Mouse (Mus musculus): ENCODE results near the gene Astn2. TPM values are rescaled to one million over a fixed set of nuclear protein-coding genes. Genes with fewer than 3 reads are reported as not detected.

The Astn2 gene
- polyA plus RNA-seq, 1 experiment from 2014 or later, result 0.12 TPM

GRCm38 (mm10) chr4:65874236-65874781, 530.1 kb downstream of the Astn2 start:
- Histone ChIP-seq H3K4me2 (no peak overlapping the region), H3K27me3 (replicated peaks) (no peaks in the 10 kb centered on the region), H3K9ac (no peak overlapping the region), H3K4me3 (no peak overlapping the region), H3K4me1 (no peaks in the 10 kb centered on the region), H3K9me3 (replicated peaks) (no peaks in the 10 kb centered on the region), H3K36me3 (no peaks in the 10 kb centered on the region), H3K27ac (no peak overlapping the region)
- WGBS (ENCODE audit: insufficient replicate concordance), result 49% methylated on average over 2 of the region's 2 CpGs
- ATAC-seq, result no peak

GRCm38 (mm10) chr4:65864551-65864950, 539.9 kb downstream of the Astn2 start:
- no peak overlapping the region for H3K4me2 ChIP-seq
- no peak for ATAC-seq
- H3K36me3 ChIP-seq, result no peaks in the 10 kb centered on the region
- H3K27ac ChIP-seq, result no peak overlapping the region
- no peaks in the 10 kb centered on the region for H3K9me3 ChIP-seq (replicated peaks)
- no peak overlapping the region for H3K4me3 ChIP-seq
- no peaks in the 10 kb centered on the region for H3K27me3 ChIP-seq (replicated peaks)
- H3K4me1 ChIP-seq, result no peaks in the 10 kb centered on the region
- no peak overlapping the region for H3K9ac ChIP-seq

- 58% methylated on average over 2 of the region's 2 CpGs for WGBS (ENCODE audit: insufficient replicate concordance)
- H3K4me2 ChIP-seq, result no peak overlapping the region
- no peaks in the 10 kb centered on the region for H3K27me3 ChIP-seq (replicated peaks)
- no peaks in the 10 kb centered on the region for H3K9me3 ChIP-seq (replicated peaks)
- no peaks in the 10 kb centered on the region for H3K36me3 ChIP-seq
- H3K9ac ChIP-seq, result no peak overlapping the region
- H3K4me1 ChIP-seq, result no peaks in the 10 kb centered on the region
- H3K27ac ChIP-seq, result no peak overlapping the region
- ATAC-seq, result no peak
- H3K4me3 ChIP-seq, result no peak overlapping the region
Observed at GRCm38 (mm10) chr4:65843191-65843590, 561.2 kb downstream of the Astn2 start.

- Histone ChIP-seq H3K27ac (no peak overlapping the region), H3K9ac (no peak overlapping the region), H3K36me3 (no peaks in the 10 kb centered on the region), H3K4me2 (no peak overlapping the region), H3K4me1 (no peaks in the 10 kb centered on the region), H3K27me3 (replicated peaks) (no peaks in the 10 kb centered on the region), H3K9me3 (replicated peaks) (no peaks in the 10 kb centered on the region), H3K4me3 (no peak overlapping the region)
- ATAC-seq, result no peak
- 74% methylated on average over 9 of the region's 9 CpGs for WGBS (ENCODE audit: insufficient replicate concordance)
Observed at GRCm38 (mm10) chr4:65839550-65840000, 564.8 kb downstream of the Astn2 start.

GRCm38 (mm10) chr4:65838781-65839180, 565.6 kb downstream of the Astn2 start:
- Histone ChIP-seq H3K27ac (no peak overlapping the region), H3K4me2 (no peak overlapping the region), H3K4me3 (no peak overlapping the region), H3K9me3 (replicated peaks) (no peaks in the 10 kb centered on the region), H3K4me1 (no peaks in the 10 kb centered on the region), H3K9ac (no peak overlapping the region), H3K27me3 (replicated peaks) (no peaks in the 10 kb centered on the region), H3K36me3 (no peaks in the 10 kb centered on the region)
- 62% methylated on average over 4 of the region's 4 CpGs for WGBS (ENCODE audit: insufficient replicate concordance)
- no peak for ATAC-seq

GRCm38 (mm10) chr4:65832971-65833370, 571.4 kb downstream of the Astn2 start:
- ATAC-seq, result no peak
- WGBS (ENCODE audit: insufficient replicate concordance), result 84% methylated on average over 1 of the region's 1 CpGs
- H3K4me2 ChIP-seq, result no peak overlapping the region

GRCm38 (mm10) chr4:65831872-65832271, 572.5 kb downstream of the Astn2 start:
- Histone ChIP-seq H3K27me3 (replicated peaks) (no peaks in the 10 kb centered on the region), H3K4me1 (no peaks in the 10 kb centered on the region), H3K27ac (no peak overlapping the region), H3K36me3 (no peaks in the 10 kb centered on the region), H3K4me2 (no peak overlapping the region), H3K9me3 (replicated peaks) (no peaks in the 10 kb centered on the region), H3K9ac (no peak overlapping the region), H3K4me3 (no peak overlapping the region)
- WGBS (ENCODE audit: insufficient replicate concordance), result 65% methylated on average over 3 of the region's 3 CpGs
- ATAC-seq, result no peak

More at GRCm38 (mm10) chr4:65832971-65833370, 571.4 kb downstream of the Astn2 start:
- H3K9ac ChIP-seq, result no peak overlapping the region
- H3K27ac ChIP-seq, result no peak overlapping the region
- H3K4me1 ChIP-seq, result no peaks in the 10 kb centered on the region
- H3K9me3 ChIP-seq (replicated peaks), result no peaks in the 10 kb centered on the region
- no peaks in the 10 kb centered on the region for H3K36me3 ChIP-seq
- H3K4me3 ChIP-seq, result no peak overlapping the region
- H3K27me3 ChIP-seq (replicated peaks), result no peaks in the 10 kb centered on the region

GRCm38 (mm10) chr4:65830495-65830894, 573.9 kb downstream of the Astn2 start:
- H3K9ac ChIP-seq, result no peak overlapping the region
- 18% methylated on average over 3 of the region's 3 CpGs for WGBS (ENCODE audit: insufficient replicate concordance)

GRCm38 (mm10) chr4:65821070-65821469, 583.3 kb downstream of the Astn2 start:
- H3K4me3 ChIP-seq, result no peak overlapping the region
- no peak overlapping the region for H3K9ac ChIP-seq
- H3K27me3 ChIP-seq (replicated peaks), result no peaks in the 10 kb centered on the region
- H3K9me3 ChIP-seq (replicated peaks), result no peaks in the 10 kb centered on the region
- no peak overlapping the region for H3K27ac ChIP-seq
- no peak overlapping the region for H3K4me2 ChIP-seq
- H3K36me3 ChIP-seq, result no peaks in the 10 kb centered on the region
- no peak for ATAC-seq
- no peaks in the 10 kb centered on the region for H3K4me1 ChIP-seq
- WGBS (ENCODE audit: insufficient replicate concordance), result 48% methylated on average over 2 of the region's 2 CpGs

More at GRCm38 (mm10) chr4:65830495-65830894, 573.9 kb downstream of the Astn2 start:
- no peak overlapping the region for H3K27ac ChIP-seq
- H3K9me3 ChIP-seq (replicated peaks), result no peaks in the 10 kb centered on the region
- no peaks in the 10 kb centered on the region for H3K4me1 ChIP-seq
- H3K4me3 ChIP-seq, result no peak overlapping the region
- no peaks in the 10 kb centered on the region for H3K36me3 ChIP-seq
- H3K27me3 ChIP-seq (replicated peaks), result no peaks in the 10 kb centered on the region
- ATAC-seq, result no peak
- no peak overlapping the region for H3K4me2 ChIP-seq

- Histone ChIP-seq H3K4me1 (no peaks in the 10 kb centered on the region), H3K27me3 (replicated peaks) (no peaks in the 10 kb centered on the region), H3K36me3 (no peaks in the 10 kb centered on the region), H3K9ac (no peak overlapping the region), H3K27ac (no peak overlapping the region), H3K9me3 (replicated peaks) (no peaks in the 10 kb centered on the region), H3K4me3 (no peak overlapping the region), H3K4me2 (no peak overlapping the region)
- WGBS (ENCODE audit: insufficient replicate concordance), result 24% methylated on average over 2 of the region's 2 CpGs
- no peak for ATAC-seq
Observed at GRCm38 (mm10) chr4:65820236-65820635, 584.2 kb downstream of the Astn2 start.

- no peaks in the 10 kb centered on the region for H3K36me3 ChIP-seq
- no peak overlapping the region for H3K9ac ChIP-seq
- H3K27me3 ChIP-seq (replicated peaks), result no peaks in the 10 kb centered on the region
- no peak overlapping the region for H3K4me3 ChIP-seq
- 45% methylated on average over 3 of the region's 3 CpGs for WGBS (ENCODE audit: insufficient replicate concordance)
- H3K9me3 ChIP-seq (replicated peaks), result no peaks in the 10 kb centered on the region
- H3K4me1 ChIP-seq, result no peaks in the 10 kb centered on the region
- no peak overlapping the region for H3K4me2 ChIP-seq
- no peak for ATAC-seq
- no peak overlapping the region for H3K27ac ChIP-seq
Observed at GRCm38 (mm10) chr4:65819835-65820234, 584.6 kb downstream of the Astn2 start.

GRCm38 (mm10) chr4:65814176-65814535, 590.3 kb downstream of the Astn2 start:
- 77% methylated on average over 2 of the region's 2 CpGs for WGBS (ENCODE audit: insufficient replicate concordance)
- Histone ChIP-seq H3K9ac (no peak overlapping the region), H3K9me3 (replicated peaks) (no peaks in the 10 kb centered on the region), H3K27ac (no peak overlapping the region), H3K27me3 (replicated peaks) (no peaks in the 10 kb centered on the region), H3K36me3 (no peaks in the 10 kb centered on the region), H3K4me3 (no peak overlapping the region), H3K4me1 (no peaks in the 10 kb centered on the region), H3K4me2 (no peak overlapping the region)
- ATAC-seq, result no peak

- H3K27ac ChIP-seq, result no peak overlapping the region
- no peaks in the 10 kb centered on the region for H3K9me3 ChIP-seq (replicated peaks)
- H3K4me3 ChIP-seq, result no peak overlapping the region
- H3K4me2 ChIP-seq, result no peak overlapping the region
- no peaks in the 10 kb centered on the region for H3K4me1 ChIP-seq
- H3K9ac ChIP-seq, result no peak overlapping the region
- no peaks in the 10 kb centered on the region for H3K27me3 ChIP-seq (replicated peaks)
- no peak for ATAC-seq
- H3K36me3 ChIP-seq, result no peaks in the 10 kb centered on the region
- WGBS (ENCODE audit: insufficient replicate concordance), result 47% methylated on average over 1 of the region's 1 CpGs
Observed at GRCm38 (mm10) chr4:65813500-65814175, 590.8 kb downstream of the Astn2 start.

Measured in liver, embryonic 12.5 days (tissue).